Mouse (Mus musculus) embryonic facial prominence, embryonic 10.5 days (tissue): ENCODE data around the gene Cdr1. TPM values are rescaled to one million over a fixed set of nuclear protein-coding genes. Genes with fewer than 3 reads are reported as not detected.

Source experiments
- DNase-seq: peaks from one replicate; pipeline ENCODE4 v3.0.0-alpha.2; 2017; ENCODE audit warnings: low spot score
- H3K27ac ChIP-seq: fragments of 300-500 bp; sonication (generic); replicated peaks from 2 replicates; pipeline ENCODE4 v1.5.1; 2016; ENCODE audit warnings: mild to moderate bottlenecking
- H3K27me3 ChIP-seq: fragments of 300-500 bp; sonication (generic); replicated peaks from 2 replicates; pipeline ENCODE4 v1.6.1; 2016; ENCODE audit warnings: low read depth, mild to moderate bottlenecking; ENCODE audit not compliant: poor library complexity, severe bottlenecking
- H3K36me3 ChIP-seq: fragments of 300-500 bp; sonication (generic); replicated peaks from 2 replicates; pipeline ENCODE4 v1.6.1; 2016; ENCODE audit warnings: mild to moderate bottlenecking, moderate library complexity
- H3K4me1 ChIP-seq: fragments of 300-500 bp; sonication (generic); 2 replicates; pipeline ENCODE4 v1.6.1; 2016
- H3K4me3 ChIP-seq: fragments of 300-500 bp; sonication (generic); 2 replicates; pipeline ENCODE4 v1.5.1; 2016; ENCODE audit warnings: mild to moderate bottlenecking, moderate library complexity
- H3K9me3 ChIP-seq: fragments of 300-500 bp; sonication (generic); 2 replicates; pipeline ENCODE4 v1.6.1; 2016; ENCODE audit warnings: mild to moderate bottlenecking
- whole genome bisulfite sequencing: fragments of 180-500 bp; shearing (Covaris S2); methylation state at CpG from one replicate; pipeline ENCODE4 v1.1.7; 2016; 5-methylcytosine and 5-hydroxymethylcytosine counted together
- microRNA-seq: library from miRNA; unstranded; fragments of <30 nt; microRNA quantifications from one replicate; pipeline ENCODE4, GENCODE M21; 2017
- polyA plus RNA-seq: library from polyadenylated mRNA; unstranded; fragments of >200 nt; fragmentation: Nextera tagmentation; extraction: Ambion mirVana; gene quantifications from 2 replicates; pipeline ENCODE4 v1.2.1, GENCODE M21; 2016

The Cdr1 gene
- 0.10 TPM in 1 of 2 replicates, not detected in the other for polyA plus RNA-seq

GRCm38 (mm10) chrX:61185458-61185857 lies at the start of gene Cdr1:
Cdr1 (minus strand) TSS chrX:61185558.
- WGBS = 96% methylated on average over 6 of the region's 6 CpGs
- H3K27me3 ChIP-seq = no peaks in the 10 kb centered on the region
- H3K4me3 ChIP-seq = no peak within 1 kb of the TSS
- H3K36me3 ChIP-seq = no peaks in the 10 kb centered on the region
- H3K4me1 ChIP-seq = no peaks in the 10 kb centered on the region
- no peak within 1 kb of the TSS for H3K27ac ChIP-seq
- DNase-seq = no peak
- H3K9me3 ChIP-seq = peaks cover 9% of the 10 kb centered on the region; the same call in 1 of the 2 replicates

GRCm38 (mm10) chrX:61185869-61186268 lies 511 bp upstream of the Cdr1 start:
- no peak overlapping the region for H3K27ac ChIP-seq
- H3K4me3 ChIP-seq = no peak overlapping the region
- no peaks in the 10 kb centered on the region for H3K36me3 ChIP-seq
- no peaks in the 10 kb centered on the region for H3K27me3 ChIP-seq
- no peak for DNase-seq
- 95% methylated on average over 6 of the region's 6 CpGs for WGBS
- no peaks in the 10 kb centered on the region for H3K4me1 ChIP-seq
- H3K9me3 ChIP-seq = peaks cover 9% of the 10 kb centered on the region; the same call in 1 of the 2 replicates

- Histone ChIP-seq H3K27ac (no peak overlapping the region), H3K9me3 (no peaks in the 10 kb centered on the region), H3K4me1 (no peaks in the 10 kb centered on the region), H3K27me3 (no peaks in the 10 kb centered on the region), H3K36me3 (no peaks in the 10 kb centered on the region), H3K4me3 (no peak overlapping the region)
- WGBS = 40% methylated on average over 2 of the region's 2 CpGs
- DNase-seq = peak; percentile 9
These were observed 18.8 kb downstream of the Cdr1 start for GRCm38 (mm10) chrX:61166519-61166918.

GRCm38 (mm10) chrX:61161249-61161648 lies 24.1 kb downstream of the Cdr1 start:
- no peaks in the 10 kb centered on the region for H3K27me3 ChIP-seq
- 68% methylated on average over 2 of the region's 2 CpGs for WGBS

GRCm38 (mm10) chrX:61154657-61155256 lies 30.6 kb downstream of the Cdr1 start:
- 62% methylated on average over 1 of the region's 1 CpGs for WGBS
- H3K36me3 ChIP-seq = no peaks in the 10 kb centered on the region
- H3K9me3 ChIP-seq = no peaks in the 10 kb centered on the region
- H3K27me3 ChIP-seq = no peaks in the 10 kb centered on the region
- DNase-seq = no peak
- no peak overlapping the region for H3K4me3 ChIP-seq
- no peaks in the 10 kb centered on the region for H3K4me1 ChIP-seq
- H3K27ac ChIP-seq = no peak overlapping the region

More at GRCm38 (mm10) chrX:61161249-61161648, 24.1 kb downstream of the Cdr1 start:
- Histone ChIP-seq H3K36me3 (no peaks in the 10 kb centered on the region), H3K4me3 (no peak overlapping the region), H3K27ac (no peak overlapping the region), H3K9me3 (no peaks in the 10 kb centered on the region), H3K4me1 (no peaks in the 10 kb centered on the region)
- no peak for DNase-seq

- no peak overlapping the region for H3K4me3 ChIP-seq
- 69% methylated on average over 3 of the region's 3 CpGs for WGBS
- no peak overlapping the region for H3K27ac ChIP-seq
- DNase-seq = no peak
- no peaks in the 10 kb centered on the region for H3K27me3 ChIP-seq
- no peaks in the 10 kb centered on the region for H3K36me3 ChIP-seq
- no peaks in the 10 kb centered on the region for H3K9me3 ChIP-seq
- H3K4me1 ChIP-seq = no peaks in the 10 kb centered on the region
These were observed 31.1 kb downstream of the Cdr1 start for GRCm38 (mm10) chrX:61154246-61154645.

- Histone ChIP-seq H3K9me3 (no peaks in the 10 kb centered on the region), H3K36me3 (no peaks in the 10 kb centered on the region), H3K4me1 (no peaks in the 10 kb centered on the region), H3K27me3 (no peaks in the 10 kb centered on the region), H3K4me3 (no peak overlapping the region), H3K27ac (no peak overlapping the region)
- DNase-seq = no peak
- 29% methylated on average over 2 of the region's 2 CpGs for WGBS
These were observed 38.8 kb downstream of the Cdr1 start for GRCm38 (mm10) chrX:61146569-61146968.

GRCm38 (mm10) chrX:61145416-61145815 lies 39.9 kb downstream of the Cdr1 start:
- WGBS = 81% methylated on average over 2 of the region's 2 CpGs

GRCm38 (mm10) chrX:61134592-61134991 lies 50.8 kb downstream of the Cdr1 start:
- no peaks in the 10 kb centered on the region for H3K4me1 ChIP-seq
- 74% methylated on average over 4 of the region's 4 CpGs for WGBS
- H3K27me3 ChIP-seq = no peaks in the 10 kb centered on the region
- H3K9me3 ChIP-seq = no peaks in the 10 kb centered on the region
- H3K4me3 ChIP-seq = no peak overlapping the region
- H3K36me3 ChIP-seq = no peaks in the 10 kb centered on the region
- no peak for DNase-seq
- no peak overlapping the region for H3K27ac ChIP-seq

More at GRCm38 (mm10) chrX:61145416-61145815, 39.9 kb downstream of the Cdr1 start:
- no peak overlapping the region for H3K4me3 ChIP-seq
- H3K27me3 ChIP-seq = no peaks in the 10 kb centered on the region
- no peak for DNase-seq
- no peak overlapping the region for H3K27ac ChIP-seq
- no peaks in the 10 kb centered on the region for H3K36me3 ChIP-seq
- H3K4me1 ChIP-seq = no peaks in the 10 kb centered on the region
- H3K9me3 ChIP-seq = no peaks in the 10 kb centered on the region

Small RNAs within 50 kb of the gene (microRNA-seq; reads per million reads assigned to microRNA genes)
- not detected for gene Gm24396
